In the genomic region with DNA sequence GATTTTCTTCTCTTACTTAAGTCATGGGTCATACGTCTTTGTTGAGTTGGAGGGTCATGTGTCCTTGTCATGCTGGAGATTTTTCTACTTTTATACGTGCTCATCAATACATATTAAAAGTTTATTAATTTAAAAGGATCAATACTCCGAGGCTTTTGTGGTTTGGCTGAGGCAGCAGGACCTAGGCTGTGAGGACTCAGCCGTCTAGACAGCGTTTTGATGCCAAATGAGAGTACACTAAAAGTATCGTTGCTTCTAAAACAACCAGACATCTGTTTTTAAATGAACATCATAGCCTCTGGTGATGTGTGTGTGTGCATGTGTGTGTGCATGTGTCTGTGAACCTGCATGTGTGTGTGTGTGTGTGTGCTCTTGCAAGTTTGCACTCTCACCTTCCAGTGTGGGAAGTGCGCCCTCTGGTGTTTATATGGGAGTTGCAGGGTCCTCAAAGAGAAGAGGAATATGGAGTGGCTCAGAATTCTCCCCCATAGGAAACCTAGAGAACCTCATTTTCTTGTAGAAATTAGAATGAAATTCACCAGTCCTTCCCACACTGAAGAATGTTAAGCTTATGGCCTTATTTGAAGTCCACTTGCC, we compare ENCODE assay signal across 9 mouse cellular contexts. TPM values are rescaled to one million over a fixed set of nuclear protein-coding genes. Genes with fewer than 3 reads are reported as not detected.
DNase-seq lines count a peak whose midpoint lies in the region; ATAC-seq lines count a peak whose summit lies in the region.
"Had no signal": no experiment of that assay in that cellular context is flagged by ENCODE, and none has a peak within 500 bp of the region (broad histone marks: within the 10 kb centered on the region; RNA-seq: fewer than 3 reads in every experiment).

No protein-coding gene starts in this region.

- intact Hi-C loops in heart, postnatal 36 days (cut with DNase I): loop anchor here (5.0 kb wide), 1 partner anchor 108 kb away; no protein-coding TSS in a partner anchor

- peak; percentile 32 to 65 for DNase-seq in heart, postnatal 36 days
- no peak for DNase-seq in heart, adult 11 months
- DNase-seq in ES-CJ7 (ENCODE audit: low read depth, low spot score): peak; percentile 72
- DNase-seq in c-Kit-negative CD71-positive TER-119-positive erythroid progenitor cells, embryonic 14.5 days (ENCODE audit: low read depth, low spot score): peak; percentile 16
- peak; percentile 71 for DNase-seq in forelimb bud, embryonic 11.5 days (ENCODE audit: low read depth, low spot score)
- peak; percentile 60 to 86 for DNase-seq in kidney, postnatal 25 days
- peak; percentile 49 for DNase-seq in thymus, postnatal 14 days
- DNase-seq: liver, embryonic 13.5 days had no signal

- ATAC-seq in megakaryocyte-erythroid progenitor cell, adult 5-6 weeks (replicated peaks; ENCODE audit: low FRiP score, low TSS enrichment, poor library complexity, severe bottlenecking): peak; percentile 77; the same call in 1 of the 2 replicates

RNA-seq across cellular contexts. Expression of gene Dact2, which starts 16.6 kb away (rescaled TPM):
- total RNA-seq in heart, postnatal 36 days (2021): 1 to 10 TPM; 1.0 to 1.7 TPM
- total RNA-seq in megakaryocyte-erythroid progenitor cell, adult 5-6 weeks (2014; fragmentation: Nextera tagmentation): not detected in 2 replicates
- total RNA-seq in megakaryocyte-erythroid progenitor cell, adult 5-6 weeks (2017): not detected in 2 replicates

RNA-seq across cellular contexts. Expression of gene Smoc2, which starts 58.6 kb away (rescaled TPM):
- 10 to 100 TPM; 46.5 to 54.3 TPM for total RNA-seq in heart, postnatal 36 days (2021)
- not detected in 2 replicates for total RNA-seq in megakaryocyte-erythroid progenitor cell, adult 5-6 weeks (2014; fragmentation: Nextera tagmentation)
- not detected in 2 replicates for total RNA-seq in megakaryocyte-erythroid progenitor cell, adult 5-6 weeks (2017)

Comparison
In these comparisons a context has a peak if more than half of its experiments do, and no peak if none do; other contexts are left out.
1. RNA of gene Smoc2, which starts 58.6 kb away (total RNA-seq): 46.5 to 54.3 TPM in heart, postnatal 36 days; not detected in megakaryocyte-erythroid progenitor cell, adult 5-6 weeks; every median in the first group is over 10 times any median in the second.